Mouse (Mus musculus) liver, adult 2 months (tissue): ENCODE measurements around the gene Folr1.

Experiments used
- CTCF ChIP-seq: fragments of 200-500 bp; IDR thresholded peaks from 2 replicates; pipeline ENCODE4 v1.5.1; 2011; ENCODE audit warnings: low read depth, low read length, control low read depth
- POLR2A ChIP-seq: fragments of 200-500 bp; IDR thresholded peaks from 2 replicates; pipeline ENCODE4 v1.6.1; 2011; ENCODE audit warnings: low read length, control low read depth; ENCODE audit not compliant: insufficient read depth; ENCODE audit errors: extremely low read depth

DNA sequence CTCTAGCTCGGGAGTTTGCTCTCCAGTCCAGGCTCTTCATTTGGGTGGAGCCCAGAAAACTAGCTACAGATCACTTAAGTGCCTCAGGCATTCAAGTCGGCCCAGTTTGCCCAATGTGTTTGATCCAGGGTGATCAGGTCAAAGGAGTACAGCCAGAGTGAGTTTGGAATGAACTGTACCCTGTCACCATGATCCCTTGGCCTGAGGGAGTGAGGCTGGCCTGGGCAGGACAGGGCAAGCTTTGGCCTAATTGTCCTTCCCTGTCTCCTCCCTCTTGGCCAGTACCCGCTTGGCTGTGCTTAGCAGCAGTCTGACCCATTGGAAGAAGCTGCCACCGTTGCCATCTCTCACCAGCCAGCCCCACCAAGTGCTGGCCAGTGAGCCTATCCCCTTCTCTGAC is 39.5 kb upstream of the Folr1 start:
- TF ChIP-seq CTCF: no peak
- no peak for TF ChIP-seq POLR2A
